31 mouse cellular contexts compared by ENCODE assay signal in genomic region chr16:74664337-74664736, GRCm38 (mm10).
"Had no signal": no experiment of that assay in that cellular context is flagged by ENCODE, and none has a peak within 500 bp of the region (broad histone marks: within the 10 kb centered on the region; RNA-seq: fewer than 3 reads in every experiment).

No protein-coding gene starts in this region.

- H3K27ac ChIP-seq: limb, embryonic 10.5 days; limb, embryonic 12.5 days; limb, embryonic 13.5 days; limb, embryonic 15.5 days; liver, embryonic 12.5 days; liver, embryonic 13.5 days; liver, embryonic 14.5 days; liver, embryonic 15.5 days; lung, embryonic 15.5 days; macrophage; midbrain, embryonic 10.5 days; midbrain, embryonic 12.5 days; midbrain, embryonic 13.5 days; midbrain, embryonic 15.5 days had no signal

- H3K36me3 ChIP-seq: limb, embryonic 10.5 days; limb, embryonic 12.5 days; limb, embryonic 13.5 days; limb, embryonic 15.5 days; liver, embryonic 12.5 days; liver, embryonic 13.5 days; liver, embryonic 15.5 days; lung, embryonic 15.5 days; midbrain, embryonic 10.5 days; midbrain, embryonic 12.5 days; midbrain, embryonic 13.5 days; midbrain, embryonic 15.5 days had no signal

- H3K4me1 ChIP-seq: limb, embryonic 10.5 days; limb, embryonic 12.5 days; limb, embryonic 13.5 days; limb, embryonic 15.5 days; liver, embryonic 12.5 days; liver, embryonic 13.5 days; liver, embryonic 15.5 days; lung, embryonic 15.5 days; megakaryocyte, embryonic 14.5 days; midbrain, embryonic 10.5 days; midbrain, embryonic 12.5 days; midbrain, embryonic 13.5 days; midbrain, embryonic 15.5 days had no signal

- H3K4me2 ChIP-seq: limb, embryonic 12.5 days; limb, embryonic 13.5 days; limb, embryonic 15.5 days; liver, embryonic 11.5 days; liver, embryonic 12.5 days; liver, embryonic 13.5 days; liver, embryonic 15.5 days; lung, embryonic 14.5 days; lung, embryonic 15.5 days; midbrain, embryonic 11.5 days; midbrain, embryonic 12.5 days; midbrain, embryonic 13.5 days; midbrain, embryonic 15.5 days had no signal

- H3K27me3 ChIP-seq: limb, embryonic 12.5 days; limb, embryonic 13.5 days; limb, embryonic 15.5 days; liver, embryonic 12.5 days; liver, embryonic 13.5 days; liver, embryonic 15.5 days; lung, embryonic 15.5 days; megakaryocyte, embryonic 14.5 days; midbrain, embryonic 12.5 days; midbrain, embryonic 13.5 days; midbrain, embryonic 15.5 days had no signal

- H3K9me3 ChIP-seq: limb, embryonic 10.5 days; limb, embryonic 12.5 days; limb, embryonic 13.5 days; limb, embryonic 15.5 days; liver, embryonic 12.5 days; liver, embryonic 13.5 days; liver, embryonic 15.5 days; lung, embryonic 15.5 days; megakaryocyte, embryonic 14.5 days; midbrain, embryonic 10.5 days; midbrain, embryonic 12.5 days; midbrain, embryonic 13.5 days; midbrain, embryonic 15.5 days had no signal

- H3K4me3 ChIP-seq: limb, embryonic 10.5 days; limb, embryonic 12.5 days; limb, embryonic 13.5 days; limb, embryonic 15.5 days; liver, embryonic 12.5 days; liver, embryonic 13.5 days; liver, embryonic 15.5 days; lung, embryonic 15.5 days; megakaryocyte, embryonic 14.5 days; midbrain, embryonic 10.5 days; midbrain, embryonic 12.5 days; midbrain, embryonic 13.5 days; midbrain, embryonic 15.5 days; myocyte had no signal

- DNase-seq: left cerebral cortex, postnatal 4 days; liver; liver, embryonic 13.5 days; liver, postnatal 0 days; lung, adult 18-20 months; lung, adult 2 months; lung, embryonic 14.5 days; lung, postnatal 10 days; lung, postnatal 14 days; lung, postnatal 36 days; lung, postnatal 4 days; midbrain, embryonic 14.5 days had no signal

- H3K9ac ChIP-seq: limb, embryonic 12.5 days; limb, embryonic 13.5 days; limb, embryonic 15.5 days; liver, embryonic 12.5 days; liver, embryonic 13.5 days; liver, embryonic 14.5 days; liver, embryonic 15.5 days; liver, postnatal 0 days; lung, embryonic 14.5 days; lung, embryonic 15.5 days; midbrain, embryonic 12.5 days; midbrain, embryonic 13.5 days; midbrain, embryonic 15.5 days had no signal

- ATAC-seq: liver, embryonic 12.5 days; liver, postnatal 0 days; lung, postnatal 0 days; midbrain, embryonic 13.5 days; midbrain, embryonic 15.5 days; midbrain, embryonic 16.5 days had no signal
